Mouse (Mus musculus) testis, adult 2 months (tissue): ENCODE results near the gene Tenm4.

ENCODE experiments used
- CTCF ChIP-seq: fragments of 200-500 bp; IDR thresholded peaks from 2 replicates; pipeline ENCODE4 v1.5.1; 2012; ENCODE audit warnings: low read depth, mild to moderate bottlenecking, inconsistent platforms, low read length, moderate library complexity; ENCODE audit not compliant: control insufficient read depth, insufficient read depth, insufficient replicate concordance
- POLR2A ChIP-seq: fragments of 200-500 bp; IDR thresholded peaks from 2 replicates; pipeline ENCODE4 v1.6.1; 2012; ENCODE audit warnings: low read depth, mild to moderate bottlenecking, inconsistent platforms, low read length, moderate library complexity; ENCODE audit not compliant: control insufficient read depth

DNA sequence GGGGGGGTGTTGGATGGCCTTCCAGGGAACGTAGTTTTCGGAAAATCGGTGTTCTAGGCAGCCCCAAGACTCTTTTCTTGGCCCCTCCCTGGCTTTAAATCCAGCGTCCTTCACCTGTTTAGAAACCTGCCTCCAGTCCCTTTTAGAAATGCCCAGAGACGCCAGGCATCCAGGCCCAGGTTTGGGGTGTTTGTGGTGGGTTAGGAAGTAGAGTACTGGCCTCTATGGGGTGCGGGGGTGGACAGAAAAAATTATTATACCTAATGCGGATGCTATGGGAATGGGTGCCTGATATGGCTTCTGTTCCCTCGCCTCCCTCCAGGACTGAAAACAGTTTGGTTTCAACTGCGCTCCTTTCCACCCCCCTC is 41.2 kb downstream of the Tenm4 start:
- TF ChIP-seq CTCF (no peak), POLR2A (no peak)
